Mouse (Mus musculus) bone marrow, adult 2 months (tissue): Measurements from ENCODE around the gene Lyst.

Experiments
- CTCF ChIP-seq: fragments of 200-500 bp; IDR thresholded peaks from 2 replicates; pipeline ENCODE4 v1.5.1; 2011; ENCODE audit warnings: low read length, control low read depth; ENCODE audit not compliant: control insufficient read depth, insufficient read depth
- POLR2A ChIP-seq: fragments of 200-500 bp; IDR thresholded peaks from 2 replicates; pipeline ENCODE4 v1.6.1; 2011; ENCODE audit warnings: low read depth, mild to moderate bottlenecking, control low read depth, low read length, borderline replicate concordance; ENCODE audit not compliant: control insufficient read depth

GRCm38 (mm10) chr13:13818696-13819095 is 228.5 kb downstream of the Lyst start:
- TF ChIP-seq CTCF (no peak), POLR2A (no peak)
